Mouse (Mus musculus) left cerebral cortex, adult 11 months (tissue): Measurements from ENCODE around the gene Cfap299.

Source experiments
- DNase-seq: peaks from one replicate; pipeline ENCODE4 v3.0.0; 2022; ENCODE audit warnings: low spot score

Cfap299 gene

DNA sequence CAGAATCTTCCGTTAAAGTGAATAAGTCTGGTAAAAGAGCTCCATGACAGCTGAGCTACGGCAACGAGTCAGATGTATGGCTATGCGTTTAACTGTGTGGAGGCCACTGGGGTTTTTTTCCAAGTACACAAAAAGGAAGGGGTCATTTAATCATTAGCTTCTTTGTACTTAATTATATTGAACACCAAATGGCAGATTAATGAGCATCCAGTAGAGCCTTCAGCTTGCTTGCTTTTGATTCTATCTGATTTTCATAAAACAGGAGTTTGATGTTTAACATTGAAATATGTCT is 47.6 kb downstream of the Cfap299 start:
- no peak for DNase-seq

DNA sequence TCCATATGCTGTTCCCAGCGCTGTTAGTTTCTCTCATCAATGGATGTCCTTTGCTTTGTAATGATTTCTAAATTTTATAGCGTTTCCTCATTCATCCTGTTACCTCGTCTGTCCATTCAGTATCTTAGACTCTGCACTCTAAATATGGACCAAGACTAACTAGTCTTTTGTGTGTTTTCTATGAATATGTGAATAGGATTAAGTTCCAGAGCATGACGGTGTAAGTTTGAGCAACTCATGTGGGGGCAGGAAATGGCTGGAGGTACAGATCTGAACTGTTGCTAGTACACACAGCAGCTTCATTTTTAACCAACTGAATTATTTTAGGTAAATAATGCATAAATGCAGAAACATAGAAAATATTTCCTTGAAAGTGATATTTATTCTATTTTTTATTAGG is 51.3 kb downstream of the Cfap299 start:
- no peak for DNase-seq

DNA sequence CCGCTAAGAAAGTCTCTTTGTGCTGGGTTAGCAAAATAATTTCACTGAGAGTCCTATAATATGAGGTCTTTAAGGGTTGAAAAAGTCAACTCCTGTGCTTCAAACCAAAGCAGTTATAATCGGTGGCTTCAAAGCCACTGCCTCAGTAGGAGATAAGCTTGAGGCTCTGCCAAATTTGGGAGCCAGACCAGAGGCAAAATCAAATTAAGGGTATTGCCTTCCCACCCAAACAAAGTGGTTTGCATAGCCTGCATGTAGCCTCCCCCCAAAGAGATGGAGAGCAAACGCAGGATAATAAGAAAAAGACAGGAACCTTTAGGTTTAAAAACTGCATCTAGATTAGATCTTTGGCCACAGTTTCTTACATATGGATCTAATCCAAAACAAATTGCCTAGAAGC is 58.0 kb downstream of the Cfap299 start:
- no peak for DNase-seq

DNA sequence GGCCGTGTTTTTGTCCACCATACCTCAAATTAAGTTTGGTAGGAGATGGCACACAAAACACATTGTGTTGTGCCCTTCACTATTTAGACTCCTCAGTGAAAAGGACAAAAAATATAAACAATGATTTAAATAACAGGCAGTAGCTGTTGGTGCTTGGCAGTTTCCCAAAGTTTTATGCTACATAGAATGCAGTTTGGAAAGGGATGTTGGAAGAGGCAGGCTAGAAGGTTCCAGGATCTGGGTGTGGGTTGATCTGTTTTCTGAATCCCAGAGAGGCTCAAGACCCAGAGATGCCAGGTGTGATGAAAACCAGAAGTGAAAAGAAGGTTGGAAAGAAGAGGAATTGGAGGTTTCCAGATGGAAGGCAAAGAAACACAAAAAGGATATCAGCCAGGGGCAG is 73.1 kb downstream of the Cfap299 start:
- DNase-seq = no peak

DNA sequence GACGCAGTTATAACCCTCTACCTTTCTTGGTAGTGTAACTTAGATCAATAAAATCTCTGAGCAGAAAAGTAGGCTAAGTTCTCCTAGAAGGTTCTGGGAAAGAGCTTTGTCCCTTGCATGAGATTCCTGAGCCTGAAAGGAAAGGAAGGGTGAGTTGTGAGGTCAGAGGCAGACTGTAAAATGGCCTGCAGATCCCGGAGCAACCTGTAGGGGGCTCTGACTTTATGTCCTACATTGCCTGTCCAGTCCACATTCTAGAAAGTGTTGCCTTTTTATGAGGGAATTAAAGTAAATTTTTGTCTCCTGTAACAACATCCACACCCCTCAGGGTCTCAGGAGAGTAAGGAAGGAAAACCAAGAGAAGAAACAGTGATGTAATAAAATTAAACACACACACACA is 81.0 kb downstream of the Cfap299 start:
- DNase-seq = no peak

DNA sequence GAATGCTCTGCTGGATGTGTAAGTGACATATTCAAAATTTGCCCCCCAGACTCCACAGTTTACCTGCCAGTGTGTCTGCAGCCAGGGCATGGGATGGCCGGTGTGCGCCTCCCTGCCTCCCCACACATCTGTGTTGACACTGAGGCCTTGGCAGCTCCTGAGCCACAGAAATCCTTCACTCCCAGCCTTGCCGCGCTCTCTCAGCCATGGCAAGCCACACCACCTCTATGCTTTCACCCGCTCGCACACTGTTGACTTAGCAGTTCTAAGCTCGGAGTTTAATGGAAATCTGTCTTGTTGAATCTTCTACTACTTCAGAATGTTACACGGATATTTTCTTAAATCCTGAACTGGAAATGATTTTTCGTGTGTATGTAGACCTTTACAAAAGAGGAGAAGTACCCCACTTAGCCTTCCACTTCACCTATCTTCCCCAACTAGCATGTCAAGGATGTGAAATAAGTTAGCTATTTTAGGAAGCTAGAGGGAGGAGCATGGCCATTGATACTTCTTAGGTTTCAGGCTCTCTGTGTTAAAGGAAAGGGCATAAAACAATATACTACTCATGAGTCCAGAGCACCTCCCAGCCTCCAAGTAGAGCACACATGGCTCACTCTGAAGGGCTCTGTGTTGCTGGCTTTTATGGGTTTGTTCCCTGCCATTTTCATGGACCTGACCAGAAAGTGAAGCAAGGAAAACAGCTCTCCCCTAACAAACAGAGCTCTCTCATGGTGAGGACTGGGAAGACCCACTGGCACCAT is 87.5 kb downstream of the Cfap299 start:
- no peak for DNase-seq

DNA sequence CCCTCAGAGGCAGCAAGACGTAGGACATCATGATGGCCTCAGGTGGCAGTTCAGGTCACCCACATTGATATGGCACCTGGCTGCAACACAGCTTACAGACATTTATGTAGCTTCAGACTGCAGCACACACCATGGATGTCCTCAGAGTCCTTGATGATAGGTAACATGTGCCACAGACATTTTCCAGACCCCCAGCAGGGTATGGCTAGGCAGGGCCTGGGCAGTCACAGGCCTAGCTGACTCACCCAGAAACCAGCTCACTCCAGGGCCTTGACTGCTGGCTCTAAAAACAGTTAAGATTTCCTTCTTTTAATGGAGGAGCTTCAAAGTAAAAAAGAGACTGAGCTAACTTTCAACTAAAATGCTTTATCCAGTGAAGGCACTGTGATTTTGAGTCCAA is 95.9 kb downstream of the Cfap299 start:
- no peak for DNase-seq

DNA sequence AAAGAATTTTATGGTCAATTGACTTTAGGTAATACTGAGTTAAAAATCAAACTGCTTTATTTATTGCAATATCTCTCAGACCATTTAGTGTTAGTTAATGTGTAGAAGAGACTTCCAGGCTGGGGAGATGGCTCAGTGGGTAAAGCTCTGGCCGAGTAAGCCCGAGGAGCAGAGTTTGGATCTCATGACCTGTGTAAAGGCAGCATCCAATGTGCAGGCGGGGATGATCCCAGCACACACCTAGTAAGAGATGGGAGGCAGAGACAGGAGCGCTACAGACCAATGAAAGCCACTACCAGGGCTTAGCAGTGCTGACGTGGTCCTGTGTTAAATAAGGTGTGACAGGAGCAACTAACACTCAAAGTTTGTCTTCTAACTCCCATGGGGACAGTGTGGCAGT is 97.0 kb downstream of the Cfap299 start:
- DNase-seq = no peak

DNA sequence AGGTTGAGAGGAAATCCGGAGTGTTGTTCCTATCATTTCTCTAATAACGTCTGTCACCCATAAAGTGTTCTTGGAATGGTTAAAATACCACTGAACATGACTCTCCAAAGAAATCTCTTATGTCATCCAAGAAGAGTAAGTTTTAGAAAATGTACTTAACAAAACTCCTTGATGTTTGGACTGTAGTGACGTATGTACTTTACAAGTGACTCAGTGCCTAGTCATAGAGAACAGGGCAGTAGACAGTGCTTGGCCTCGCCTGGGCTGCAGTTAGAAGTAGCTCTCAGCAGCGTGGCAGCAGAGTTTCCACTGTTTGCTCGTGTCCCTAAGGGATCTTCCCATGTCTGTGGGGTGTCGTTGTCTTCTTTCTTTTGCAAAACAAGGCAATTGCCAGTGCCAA is 101.0 kb downstream of the Cfap299 start:
- no peak for DNase-seq

DNA sequence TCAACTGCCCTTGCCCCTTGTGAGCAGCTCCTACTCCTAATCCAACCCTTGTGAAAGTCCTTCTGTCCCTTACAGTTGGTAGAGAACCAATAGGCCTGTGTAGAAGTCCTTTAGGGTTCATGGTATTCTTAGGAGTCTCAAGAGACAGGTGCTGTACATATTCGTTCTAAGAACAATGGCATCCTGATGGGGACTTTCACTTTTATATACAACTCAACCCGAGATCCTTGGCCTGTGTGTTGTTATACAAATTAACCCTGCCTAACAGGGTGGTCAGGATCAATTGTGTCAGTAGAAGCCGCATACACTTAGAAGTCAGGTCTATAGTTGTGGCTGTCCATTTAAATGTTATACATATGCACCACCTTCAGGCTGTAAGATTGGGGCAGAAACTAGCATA is 109.6 kb downstream of the Cfap299 start:
- no peak for DNase-seq

DNA sequence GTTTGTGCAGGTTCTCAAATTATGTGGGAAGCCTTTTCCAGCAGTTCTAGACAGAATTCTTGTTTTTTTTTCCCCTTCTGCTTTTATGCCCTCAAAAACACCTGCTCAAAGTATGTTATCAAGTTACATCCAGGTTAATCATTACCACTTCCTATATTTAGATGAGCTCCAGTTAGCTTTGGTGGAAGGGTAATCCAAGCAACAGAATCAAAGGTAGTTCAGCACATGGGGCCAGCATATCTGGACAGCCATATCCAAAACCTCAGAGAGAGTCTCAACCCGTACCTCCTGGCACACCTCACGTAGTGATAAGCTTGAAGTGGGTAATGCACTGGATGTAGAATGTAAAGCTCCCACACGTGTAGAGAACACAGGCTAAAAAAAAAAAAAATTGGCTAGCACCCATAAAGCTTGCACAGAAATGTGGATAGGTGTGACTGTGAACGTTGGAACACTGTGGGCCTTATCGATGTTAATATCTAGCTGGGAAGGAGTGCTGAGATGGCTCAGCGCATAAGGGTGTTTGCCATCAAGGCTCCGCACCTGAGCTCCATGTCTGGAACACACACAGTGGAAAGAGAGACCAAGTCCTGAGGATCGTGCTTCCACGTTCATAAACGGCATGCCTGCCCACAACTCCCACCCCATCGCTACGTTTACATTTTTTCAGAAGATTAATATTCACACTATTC is 117.8 kb downstream of the Cfap299 start:
- no peak for DNase-seq

DNA sequence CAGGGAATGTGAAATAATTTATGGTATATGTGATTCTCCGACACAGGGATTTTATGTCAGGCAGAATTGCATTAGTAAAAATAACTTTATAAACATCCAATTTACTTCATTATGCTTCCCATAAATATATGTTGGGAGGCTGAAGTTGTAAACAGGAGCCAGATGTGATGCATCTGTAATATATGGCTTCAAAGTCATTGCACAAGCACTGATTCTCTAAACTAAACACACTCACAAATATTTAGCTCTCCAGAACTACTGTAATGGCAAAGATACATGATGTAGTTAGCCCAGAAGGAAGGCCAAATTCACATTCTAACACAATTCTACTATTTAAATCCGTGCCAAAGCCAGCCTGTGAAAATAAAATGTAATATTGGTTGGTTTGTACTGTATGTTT is 120.8 kb downstream of the Cfap299 start:
- no peak for DNase-seq

DNA sequence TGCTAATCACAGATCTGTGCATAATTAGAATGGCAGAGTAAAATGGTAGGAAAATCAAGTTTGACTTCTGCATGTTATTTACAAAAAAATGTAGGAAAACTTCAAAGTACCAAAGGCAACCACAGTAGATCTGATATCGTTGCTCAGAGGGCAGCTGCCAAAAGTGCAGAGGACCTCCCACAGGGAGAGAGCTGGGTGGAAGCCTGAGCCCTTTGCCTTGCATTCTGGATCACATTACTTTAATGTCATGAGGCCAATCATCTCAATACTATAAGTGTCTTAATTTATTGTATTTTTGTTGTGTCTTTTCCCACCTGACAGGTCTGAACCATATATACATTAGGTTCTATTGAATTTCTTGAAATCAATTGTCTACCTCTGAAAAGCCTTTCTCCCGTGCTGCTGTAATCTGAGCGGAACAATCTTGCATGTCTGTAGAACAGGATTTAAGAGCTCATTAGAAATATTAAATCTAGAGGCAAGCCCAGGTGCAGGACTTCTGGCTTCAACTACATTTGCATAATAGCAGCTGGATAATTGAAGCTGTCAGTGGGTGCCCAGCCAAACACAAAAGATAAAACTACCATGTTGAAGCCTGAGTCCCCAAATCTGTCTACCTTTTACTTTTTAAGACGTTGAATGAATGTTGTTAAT is 137.9 kb downstream of the Cfap299 start:
- DNase-seq = no peak

DNA sequence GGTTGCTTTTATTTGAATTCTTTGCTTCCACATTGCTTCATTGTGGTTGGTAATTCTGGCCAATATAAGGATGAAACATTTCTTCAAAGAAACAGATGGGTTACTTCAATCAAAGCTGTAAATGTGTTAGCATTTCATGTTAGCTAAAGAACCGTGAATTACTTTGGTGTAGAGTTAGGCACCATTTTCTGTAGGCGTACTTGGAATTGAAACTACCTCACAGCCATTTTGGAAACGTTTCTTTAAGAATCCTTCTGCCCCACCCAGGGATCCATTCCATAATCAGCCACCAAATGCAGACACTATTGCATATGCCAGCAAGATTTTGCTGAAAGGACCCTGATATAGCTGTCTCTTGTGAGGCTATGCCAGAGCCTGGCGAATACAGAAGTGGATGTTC is 140.9 kb downstream of the Cfap299 start:
- peak; percentile 11 for DNase-seq

DNA sequence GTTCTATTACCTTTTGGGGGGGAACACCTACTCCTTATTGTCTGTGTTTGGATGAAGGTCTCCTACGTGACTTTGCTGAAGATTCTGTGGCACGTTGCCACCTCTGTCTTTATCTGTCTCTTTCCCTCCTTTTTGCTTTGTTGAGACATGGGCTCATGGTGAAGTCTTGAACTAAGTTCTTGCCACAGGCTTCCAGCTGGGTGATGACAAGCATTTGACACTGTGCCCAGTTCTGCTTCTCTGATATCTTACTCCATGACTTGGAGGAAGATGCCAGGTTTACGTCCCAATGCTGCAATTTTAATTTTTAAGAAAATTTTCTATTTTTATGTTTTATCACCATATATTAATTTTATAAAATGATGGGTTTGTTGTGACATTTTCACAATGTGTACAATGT is 147.4 kb downstream of the Cfap299 start:
- no peak for DNase-seq

DNA sequence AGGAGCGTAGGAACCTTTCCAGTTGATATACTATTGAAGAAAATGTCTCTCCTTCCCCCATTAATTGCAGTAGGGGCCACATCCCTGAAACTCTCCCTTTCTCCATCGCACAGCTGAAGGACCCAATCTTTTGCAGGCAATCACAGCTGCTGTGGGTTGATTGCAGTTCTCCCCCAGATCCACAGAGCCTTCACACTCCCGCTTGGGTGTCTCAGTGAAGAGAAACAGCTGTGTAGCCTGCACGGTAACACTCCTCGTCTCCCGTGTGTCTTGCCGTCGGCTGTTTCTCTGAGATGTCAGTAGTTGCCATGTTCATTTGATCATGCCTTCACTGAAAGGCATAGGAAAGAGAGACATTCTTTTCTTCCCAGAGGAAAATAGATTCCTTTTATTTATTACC is 148.2 kb downstream of the Cfap299 start:
- no peak for DNase-seq

DNA sequence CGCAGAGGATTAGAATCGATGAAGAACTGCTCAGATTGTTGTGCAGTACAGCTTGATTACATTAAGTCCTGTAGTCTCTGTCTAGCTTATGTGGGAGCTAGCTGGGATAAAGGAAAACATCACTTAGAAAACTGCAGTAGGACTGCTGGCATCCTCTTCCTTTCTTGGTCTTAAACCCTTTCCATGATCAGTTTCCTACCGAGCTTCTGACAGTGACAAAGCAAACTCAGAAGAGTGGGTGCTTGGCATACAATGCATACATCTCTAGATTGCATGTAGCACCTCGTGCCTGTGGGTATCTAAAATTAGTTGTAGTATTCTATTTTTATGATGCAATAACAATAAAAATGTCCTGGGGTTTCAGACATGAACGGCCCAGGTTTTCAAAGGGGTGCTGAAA is 154.4 kb downstream of the Cfap299 start:
- DNase-seq = no peak

DNA sequence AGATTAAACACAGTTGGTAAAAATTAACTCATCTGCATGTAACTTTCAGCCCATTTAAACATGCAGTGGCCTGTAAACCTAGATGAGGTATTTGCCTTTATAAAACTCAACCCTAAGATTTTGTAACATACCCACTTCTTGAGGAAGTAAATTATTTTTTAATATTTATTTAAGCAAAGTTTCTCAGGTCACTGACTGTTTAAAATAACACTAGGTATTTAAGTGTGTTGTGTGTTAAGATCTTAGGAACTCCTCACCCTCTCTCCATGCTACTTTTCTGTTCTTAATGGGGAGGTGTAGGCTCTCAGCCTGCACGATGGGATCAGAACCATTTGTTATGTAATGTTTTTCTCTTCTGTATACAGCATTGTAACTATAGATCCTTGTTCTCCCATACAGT is 156.1 kb downstream of the Cfap299 start:
- no peak for DNase-seq

DNA sequence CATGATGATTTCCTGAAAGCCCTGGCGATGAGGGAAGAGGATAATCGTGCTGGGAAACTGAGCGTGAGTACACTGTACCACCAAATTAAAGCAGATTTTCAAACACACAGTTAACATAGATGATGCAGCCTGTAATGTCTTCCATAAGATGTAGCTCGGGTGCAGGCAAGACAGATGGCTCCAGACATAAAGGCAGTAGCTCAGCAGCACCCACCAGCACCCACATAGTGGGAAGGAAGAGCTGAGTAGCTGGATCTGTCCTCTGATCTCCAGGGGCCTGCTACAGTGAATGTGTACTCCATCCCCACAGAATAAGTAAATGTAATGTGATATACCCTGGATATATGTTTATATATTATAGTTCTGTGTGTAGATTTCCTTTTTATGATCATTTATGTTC is 169.2 kb downstream of the Cfap299 start:
- DNase-seq = no peak

DNA sequence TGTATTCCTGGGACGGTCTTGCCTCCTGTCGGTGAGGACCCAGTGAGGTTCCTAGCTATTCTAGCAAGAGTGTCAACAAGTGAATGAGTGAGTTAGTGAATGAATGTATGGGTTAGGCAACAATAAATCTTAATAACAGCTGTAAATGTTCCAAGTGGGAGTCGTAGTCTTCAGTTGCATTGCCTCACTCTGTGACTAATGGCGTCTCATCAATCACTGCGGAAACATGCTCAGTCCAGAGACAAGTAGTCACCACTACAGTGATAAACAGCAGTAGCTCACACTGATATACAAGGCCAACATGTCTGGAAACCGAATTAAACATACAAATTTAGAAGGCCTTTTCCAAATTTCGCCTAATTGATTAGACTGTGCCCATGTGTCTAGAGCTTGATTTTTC is 187.1 kb downstream of the Cfap299 start:
- DNase-seq = no peak

DNA sequence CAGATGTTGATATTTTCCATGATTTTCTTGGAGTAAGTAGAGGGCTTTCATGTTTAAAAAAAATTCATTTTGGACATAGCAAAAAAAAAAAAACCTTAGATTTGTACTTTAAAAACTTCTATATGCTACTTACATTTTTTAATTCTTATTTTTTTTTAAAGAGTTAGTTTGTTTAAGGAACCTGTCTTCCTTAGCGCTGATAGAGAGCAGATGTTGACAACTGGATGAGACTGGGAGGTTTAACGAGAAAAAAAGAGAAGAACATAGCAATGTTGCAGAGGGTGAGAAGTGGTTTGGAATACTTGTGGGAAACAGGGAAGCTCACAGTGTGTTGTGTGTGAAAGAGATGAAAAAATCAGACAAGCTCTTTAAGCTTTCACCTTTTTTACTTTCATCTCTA is 191.0 kb downstream of the Cfap299 start:
- DNase-seq = no peak

DNA sequence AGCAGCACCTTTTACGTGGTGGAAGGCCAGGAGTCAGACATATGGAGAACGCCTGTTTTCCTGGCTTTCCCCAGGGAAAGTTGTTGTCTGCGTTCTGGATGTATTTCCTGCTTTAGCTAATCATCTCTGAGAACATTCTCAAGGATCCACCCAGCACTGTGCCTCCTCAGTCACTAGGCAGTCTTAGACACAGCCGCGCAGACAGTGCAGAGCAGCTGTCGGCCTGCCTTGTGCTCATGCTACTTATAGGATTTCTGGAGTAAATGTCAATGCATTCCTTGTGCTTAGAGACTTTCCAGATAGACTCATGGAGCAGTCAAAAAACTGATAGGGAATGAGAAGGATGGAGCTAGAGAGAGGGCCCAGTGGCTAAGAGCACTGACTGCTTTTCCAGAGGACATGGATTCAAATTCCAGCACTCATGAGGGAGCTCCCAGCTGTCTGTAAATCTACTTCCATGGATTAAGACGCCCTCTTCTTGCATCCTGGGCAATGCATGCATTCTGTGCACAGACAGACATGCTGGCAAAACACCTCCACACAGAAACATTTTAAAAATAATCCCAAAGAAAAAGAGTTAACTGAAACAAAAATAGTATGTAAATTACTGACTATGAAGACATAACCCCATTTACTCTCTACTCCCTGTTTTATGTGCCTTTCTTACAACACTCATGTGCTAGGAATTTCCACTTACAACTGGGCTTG is 193.3 kb downstream of the Cfap299 start:
- no peak for DNase-seq

DNA sequence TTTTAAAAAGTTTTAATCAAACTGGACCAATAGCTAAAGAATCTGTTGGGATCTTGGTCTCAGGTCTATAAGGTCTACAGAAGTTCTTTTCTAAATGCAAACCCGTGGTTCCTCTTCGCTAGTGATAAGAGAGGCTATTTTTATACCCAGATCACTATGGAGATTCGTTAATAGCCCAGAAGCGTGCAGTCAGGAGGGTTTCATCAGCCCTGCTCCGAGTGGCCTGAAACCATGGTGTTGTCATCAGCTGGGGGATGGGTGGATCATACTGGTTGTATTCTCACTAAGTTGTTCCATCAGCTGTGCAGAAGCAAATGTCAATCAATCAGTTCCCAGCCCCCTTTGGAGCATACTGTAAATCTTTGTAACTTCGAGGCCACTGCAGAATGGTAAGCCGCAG is 193.9 kb downstream of the Cfap299 start:
- no peak for DNase-seq
